Mouse (Mus musculus): ENCODE results near the gene 4930451I11Rik.

DNA sequence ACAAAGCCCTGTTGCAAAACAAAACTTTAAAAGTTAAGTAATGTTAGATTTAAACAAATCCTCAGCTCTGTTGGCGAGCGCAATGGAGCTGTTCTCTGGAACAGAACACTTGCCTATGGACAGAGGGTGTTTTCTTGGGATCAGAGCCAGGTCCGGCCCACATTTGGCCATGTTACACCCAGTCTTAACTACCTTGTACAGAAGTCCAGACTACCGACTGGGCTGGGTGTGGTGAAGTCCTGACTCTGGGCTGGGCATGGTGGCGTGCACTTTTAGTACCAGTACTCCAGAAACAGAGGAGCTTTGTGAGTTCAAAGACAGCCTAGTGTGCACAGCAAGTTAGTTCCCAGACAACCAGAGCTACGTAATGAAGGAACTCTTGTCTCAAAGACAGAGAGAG lies 24.5 kb downstream of the 4930451I11Rik start:
- no peak for TF ChIP-seq CTCF (IDR thresholded peaks at IDR 0.05; ENCODE audit: borderline replicate concordance, control insufficient read depth, extremely low read depth, insufficient read depth, low read length, poor library complexity)
- TF ChIP-seq POLR2A (IDR thresholded peaks at IDR 0.05; ENCODE audit: control insufficient read depth, extremely low read depth, insufficient read depth, low read length, poor library complexity) = no peak
